Mouse (Mus musculus) hindbrain, embryonic 10.5 days (tissue): ENCODE results near the gene Olfr709-ps1. TPM values are rescaled to one million over a fixed set of nuclear protein-coding genes. Genes with fewer than 3 reads are reported as not detected.
"Not testable (repeated sequence)": the region's sequence is repeated elsewhere in the genome, so short reads cannot be mapped to it uniquely, and the experiment has no call there.

Experiments used
- DNase-seq: peaks from one replicate; pipeline ENCODE4 v3.0.0-alpha.2; 2017; ENCODE audit warnings: low spot score
- H3K27ac ChIP-seq: fragments of 300-500 bp; sonication (generic); 2 replicates; pipeline ENCODE4 v1.5.1; 2016; ENCODE audit warnings: mild to moderate bottlenecking, moderate library complexity
- H3K27me3 ChIP-seq: fragments of 300-500 bp; sonication (generic); 2 replicates; pipeline ENCODE4 v1.6.1; 2016; ENCODE audit warnings: mild to moderate bottlenecking; ENCODE audit not compliant: poor library complexity, insufficient read depth, severe bottlenecking
- H3K36me3 ChIP-seq: fragments of 300-500 bp; sonication (generic); 2 replicates; pipeline ENCODE4 v1.6.1; 2016; ENCODE audit warnings: mild to moderate bottlenecking, moderate library complexity
- H3K4me1 ChIP-seq: fragments of 300-500 bp; sonication (generic); replicated peaks from 2 replicates; pipeline ENCODE4 v1.6.1; 2016; ENCODE audit warnings: mild to moderate bottlenecking
- H3K4me3 ChIP-seq: fragments of 300-500 bp; sonication (generic); 2 replicates; pipeline ENCODE4 v1.5.1; 2016; ENCODE audit warnings: mild to moderate bottlenecking, moderate library complexity
- H3K9me3 ChIP-seq: fragments of 300-500 bp; sonication (generic); 2 replicates; pipeline ENCODE4 v1.6.1; 2016; ENCODE audit warnings: mild to moderate bottlenecking, moderate library complexity
- WGBS: fragments of 180-500 bp; shearing (Covaris S2); methylation state at CpG from one replicate; pipeline ENCODE4 v1.1.7; 2016; 5-methylcytosine and 5-hydroxymethylcytosine counted together
- polyA plus RNA-seq: library from polyadenylated mRNA; unstranded; fragments of >200 nt; fragmentation: Nextera tagmentation; extraction: Ambion mirVana; gene quantifications from 2 replicates; pipeline ENCODE4 v1.2.1, GENCODE M21; 2016

Olfr709-ps1 gene
- not detected in 2 replicates for polyA plus RNA-seq

DNA sequence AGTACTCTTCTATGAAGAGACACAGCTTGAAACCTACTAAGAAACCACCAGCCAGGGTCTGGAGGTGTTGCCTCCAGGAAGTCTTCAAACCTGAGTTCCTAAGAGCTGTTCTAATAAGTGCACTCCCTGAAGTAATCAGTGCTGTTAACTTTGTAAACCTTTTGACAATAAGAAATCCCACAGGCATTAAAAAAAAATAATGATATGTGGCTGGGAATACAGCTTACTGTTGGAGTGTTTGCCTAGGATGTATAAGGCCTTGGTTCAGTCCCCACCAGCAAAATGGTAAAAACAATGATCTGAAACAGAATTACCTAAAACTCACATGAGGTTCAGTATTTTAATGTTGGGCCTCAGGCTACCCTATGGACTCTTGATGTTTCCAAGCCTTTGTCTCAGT, at the start of gene Olfr709-ps1:
Gene Olfr709-ps1, minus strand, starts transcription at position 101 of the 400 bp plus-strand sequence.
- Histone ChIP-seq H3K9me3 (no peaks in the 10 kb centered on the region), H3K4me1 (no peaks in the 10 kb centered on the region), H3K36me3 (no peaks in the 10 kb centered on the region), H3K4me3 (no peak within 1 kb of the TSS), H3K27me3 (no peaks in the 10 kb centered on the region), H3K27ac (no peak within 1 kb of the TSS)
- no peak for DNase-seq

DNA sequence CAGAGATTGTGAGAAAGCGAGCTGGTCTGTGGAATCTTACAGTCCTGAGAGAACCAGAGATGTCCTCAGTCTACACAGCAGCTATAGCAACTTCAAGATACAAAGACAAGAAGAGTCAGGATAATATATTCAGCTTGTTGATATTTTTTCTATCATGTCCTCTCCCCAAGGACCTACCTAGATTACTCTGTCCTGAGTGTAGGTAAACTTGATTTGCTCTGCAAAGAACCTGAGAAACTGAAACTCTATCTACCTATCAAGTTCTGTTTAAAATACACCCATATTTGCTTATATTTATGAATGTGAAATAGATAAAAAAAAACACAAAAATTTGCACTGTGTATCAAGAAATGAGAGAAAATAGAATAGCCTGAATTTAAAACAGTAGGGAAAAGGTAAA, 43.3 kb upstream of the Olfr709-ps1 start, which contains the start of gene Olfr711:
Gene Olfr711, minus strand, starts transcription at position 101 of the 400 bp plus-strand sequence.
- H3K27ac ChIP-seq = no peak within 1 kb of the TSS
- 76% methylated on average over 1 of the region's 1 CpGs for WGBS
- no peak for DNase-seq

DNA sequence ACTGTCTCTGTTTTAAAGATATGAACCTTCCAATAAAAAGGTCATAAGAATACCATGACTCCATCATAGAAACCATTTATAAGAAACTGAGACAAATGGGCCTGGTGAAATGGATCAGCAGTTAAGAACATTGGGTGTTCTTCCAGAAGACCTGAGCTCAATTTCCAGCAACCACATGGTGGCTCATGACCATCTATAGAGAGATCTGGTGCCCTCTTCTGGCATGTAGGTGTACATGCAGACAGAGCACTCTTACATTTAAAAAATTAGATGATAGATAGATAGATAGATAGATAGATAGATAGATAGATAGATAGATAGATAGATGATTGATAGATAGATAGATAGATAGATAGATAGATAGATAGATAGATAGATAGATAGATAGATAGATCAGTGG, 35.5 kb upstream of the Olfr709-ps1 start:
- not testable (repeated sequence) for H3K4me1 ChIP-seq, H3K27me3 ChIP-seq, H3K4me3 ChIP-seq, DNase-seq, H3K27ac ChIP-seq, H3K9me3 ChIP-seq, H3K36me3 ChIP-seq

More for the DNA sequence above, 43.3 kb upstream of the Olfr709-ps1 start, which contains the start of gene Olfr711:
- H3K4me3 ChIP-seq = no peak within 1 kb of the TSS
- H3K4me1 ChIP-seq = no peaks in the 10 kb centered on the region
- H3K9me3 ChIP-seq = no peaks in the 10 kb centered on the region
- H3K36me3 ChIP-seq = no peaks in the 10 kb centered on the region
- H3K27me3 ChIP-seq = no peaks in the 10 kb centered on the region

DNA sequence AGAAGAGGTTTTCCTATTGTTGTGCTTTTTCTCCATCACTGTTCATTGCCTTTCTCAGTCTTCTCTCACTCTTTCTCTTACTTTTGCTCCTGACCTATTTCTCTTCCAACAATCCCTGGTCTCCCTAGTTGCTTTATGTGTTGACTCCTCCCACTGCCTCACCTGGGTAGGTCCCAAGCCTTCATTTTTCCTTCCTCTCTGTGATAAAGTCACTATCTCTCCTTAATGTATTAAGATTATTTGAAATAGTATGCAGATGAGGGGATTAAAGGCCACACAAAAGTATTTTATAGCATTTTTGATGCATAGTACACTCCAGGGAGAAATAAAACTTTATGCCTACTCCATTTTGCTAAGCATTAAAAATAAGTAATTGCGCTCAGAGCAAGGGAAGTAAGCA, 31.8 kb upstream of the Olfr709-ps1 start, which contains the start of gene Olfr6:
Gene Olfr6, minus strand, starts transcription at position 101 of the 400 bp plus-strand sequence.
- H3K9me3 ChIP-seq = no peaks in the 10 kb centered on the region
- H3K27me3 ChIP-seq = no peaks in the 10 kb centered on the region
- no peaks in the 10 kb centered on the region for H3K36me3 ChIP-seq
- no peak within 1 kb of the TSS for H3K27ac ChIP-seq
- 90% methylated on average over 1 of the region's 1 CpGs for WGBS
- no peak for DNase-seq
- H3K4me1 ChIP-seq = no peaks in the 10 kb centered on the region
- no peak within 1 kb of the TSS for H3K4me3 ChIP-seq

DNA sequence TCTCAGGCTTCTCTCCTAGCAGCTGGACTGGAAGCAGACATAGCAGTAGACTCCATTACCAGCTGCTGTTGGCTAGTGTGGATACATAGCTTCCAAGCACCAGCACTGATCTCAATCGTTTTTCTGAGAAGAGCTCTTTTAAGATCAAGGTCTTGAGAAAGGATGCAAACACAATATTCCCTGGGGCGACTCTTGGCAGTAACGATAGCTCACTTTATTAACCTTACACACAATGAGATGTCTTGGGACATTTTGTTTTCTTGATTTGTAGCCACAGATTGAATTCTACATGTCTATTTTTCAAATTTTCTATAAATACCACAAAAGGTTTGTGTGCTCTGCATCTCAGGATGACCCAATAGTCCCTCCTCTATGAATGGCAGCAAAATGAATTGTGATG, 16.2 kb upstream of the Olfr709-ps1 start, which contains the start of gene Olfr710:
Gene Olfr710, minus strand, starts transcription at position 101 of the 400 bp plus-strand sequence.
- H3K27me3 ChIP-seq = no peaks in the 10 kb centered on the region
- no peaks in the 10 kb centered on the region for H3K4me1 ChIP-seq
- DNase-seq = no peak
- H3K36me3 ChIP-seq = no peaks in the 10 kb centered on the region
- H3K27ac ChIP-seq = no peak within 1 kb of the TSS
- WGBS = 84% methylated on average over 3 of the region's 3 CpGs
- H3K9me3 ChIP-seq = no peaks in the 10 kb centered on the region
- H3K4me3 ChIP-seq = no peak within 1 kb of the TSS

DNA sequence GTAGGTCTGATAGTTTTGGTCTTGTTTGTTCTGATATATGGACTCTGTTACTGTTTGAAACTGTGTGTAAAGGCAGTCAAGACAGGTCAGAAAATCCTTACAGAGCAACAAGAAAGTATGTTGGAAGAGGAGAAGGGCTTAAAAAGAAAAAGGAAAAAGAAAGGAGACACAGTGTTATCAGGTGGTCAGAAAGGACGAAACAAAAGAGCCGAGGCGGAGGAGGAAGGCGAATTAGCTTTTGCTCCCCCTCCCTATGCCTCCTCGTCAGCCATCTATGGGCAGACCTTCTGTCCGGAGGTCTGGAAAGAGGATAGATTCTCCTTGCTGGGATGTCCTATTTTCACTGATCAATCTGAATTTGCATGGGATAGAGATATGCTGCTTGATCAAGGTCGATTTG, 11.1 kb downstream of the Olfr709-ps1 start:
- not testable (repeated sequence) for H3K27me3 ChIP-seq, DNase-seq, H3K4me1 ChIP-seq, H3K36me3 ChIP-seq, H3K27ac ChIP-seq, H3K9me3 ChIP-seq, H3K4me3 ChIP-seq
- WGBS = 91% methylated on average over 7 of the region's 7 CpGs

DNA sequence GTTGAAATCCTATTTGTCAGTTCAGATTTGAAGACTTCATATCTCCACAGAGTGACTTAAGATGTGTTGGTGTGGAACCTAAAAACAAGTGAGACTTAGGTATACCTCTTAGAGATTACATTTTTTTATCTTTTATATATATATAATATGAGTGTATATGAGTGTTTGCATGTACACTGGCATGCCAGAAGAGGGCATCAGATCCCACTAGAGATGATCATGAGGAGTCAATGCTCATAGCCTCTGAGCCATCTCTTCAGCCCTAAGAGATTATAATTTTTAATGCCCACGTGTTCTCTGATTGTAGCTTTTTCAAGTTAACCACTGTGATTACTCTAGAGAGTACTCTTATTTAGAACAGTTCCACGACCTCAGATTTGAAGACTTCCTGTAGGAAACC, 24.3 kb downstream of the Olfr709-ps1 start, which contains the start of gene Olfr1532-ps1:
Gene Olfr1532-ps1, plus strand, starts transcription at position 326 of the 400 bp plus-strand sequence.
- no peaks in the 10 kb centered on the region for H3K9me3 ChIP-seq
- H3K4me3 ChIP-seq = no peak within 1 kb of the TSS
- no peaks in the 10 kb centered on the region for H3K27me3 ChIP-seq
- no peak within 1 kb of the TSS for H3K27ac ChIP-seq
- no peaks in the 10 kb centered on the region for H3K4me1 ChIP-seq
- 80% methylated on average over 2 of the region's 2 CpGs for WGBS
- no peaks in the 10 kb centered on the region for H3K36me3 ChIP-seq
- DNase-seq = no peak

DNA sequence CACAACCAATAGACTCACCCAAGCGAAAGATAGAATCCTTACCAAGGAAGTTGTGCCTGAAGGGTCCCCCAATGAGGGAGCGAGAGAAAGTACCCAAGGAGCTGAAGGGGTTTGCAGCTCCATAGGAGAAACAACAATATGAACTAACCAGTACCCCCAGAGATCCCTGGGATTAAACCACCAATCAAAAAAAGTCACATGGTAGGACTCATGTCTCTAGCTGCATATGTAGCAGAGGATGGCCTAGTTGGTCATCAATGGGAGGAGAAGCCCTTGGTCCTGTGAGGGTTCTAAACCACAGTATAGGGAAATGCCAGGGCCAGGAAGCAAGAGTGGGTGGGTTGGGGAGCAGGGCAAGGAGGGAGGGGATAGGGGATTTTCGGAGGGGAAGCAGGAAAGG, 30.9 kb downstream of the Olfr709-ps1 start, which contains the start of gene Olfr707:
Gene Olfr707, minus strand, starts transcription at position 101 of the 400 bp plus-strand sequence.
- H3K4me1 ChIP-seq, H3K27me3 ChIP-seq, DNase-seq, H3K9me3 ChIP-seq, H3K4me3 ChIP-seq, H3K36me3 ChIP-seq, H3K27ac ChIP-seq: not testable (repeated sequence)
- 88% methylated on average over 3 of the region's 3 CpGs for WGBS

DNA sequence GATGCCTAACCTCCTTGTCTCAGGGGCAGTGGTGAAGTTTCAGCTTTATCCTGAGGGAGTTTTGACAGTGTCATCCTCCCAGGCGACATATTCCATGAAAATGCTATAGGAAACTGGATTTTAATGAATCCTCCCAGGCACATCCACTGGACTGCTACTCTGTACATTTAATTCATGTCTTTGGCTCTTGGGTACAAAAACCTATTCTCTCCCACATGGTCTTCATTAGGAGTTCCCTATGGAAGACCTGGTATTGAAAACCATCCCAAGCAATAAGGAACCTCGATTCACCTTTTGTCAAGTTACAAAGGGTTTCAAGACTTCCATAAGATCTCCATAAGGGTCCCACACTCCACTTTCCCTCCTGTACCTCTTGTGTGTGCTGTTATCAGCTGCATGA, 44.0 kb downstream of the Olfr709-ps1 start, which contains the start of gene Olfr706:
Gene Olfr706, minus strand, starts transcription at position 101 of the 400 bp plus-strand sequence.
- no peaks in the 10 kb centered on the region for H3K9me3 ChIP-seq
- no peaks in the 10 kb centered on the region for H3K4me1 ChIP-seq
- WGBS = 85% methylated on average over 2 of the region's 2 CpGs
- no peaks in the 10 kb centered on the region for H3K27me3 ChIP-seq
- no peak within 1 kb of the TSS for H3K27ac ChIP-seq
- no peaks in the 10 kb centered on the region for H3K36me3 ChIP-seq
- H3K4me3 ChIP-seq = no peak within 1 kb of the TSS
- no peak for DNase-seq

DNA sequence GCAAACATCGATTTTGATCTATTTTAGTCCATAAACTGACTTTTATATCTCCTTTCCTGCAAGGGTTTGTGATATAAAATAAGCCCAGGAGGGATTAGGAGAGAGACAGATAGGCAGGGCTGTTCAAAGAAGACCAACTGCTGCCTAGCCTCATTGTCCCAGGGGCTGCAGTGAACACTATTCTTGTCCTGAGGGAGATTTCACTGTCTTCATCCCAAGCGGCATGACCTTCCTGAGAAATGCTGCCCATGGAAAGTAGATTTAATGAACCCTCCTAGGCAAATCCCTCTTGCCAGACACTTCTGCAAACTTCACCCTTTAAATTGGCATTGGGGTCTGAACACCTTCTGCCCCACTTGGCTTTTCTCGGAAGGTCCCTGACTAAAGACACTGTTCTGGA, 55.2 kb downstream of the Olfr709-ps1 start, which contains the start of gene Olfr705:
Gene Olfr705, minus strand, starts transcription at position 101 of the 400 bp plus-strand sequence.
- no peak for DNase-seq
- no peaks in the 10 kb centered on the region for H3K4me1 ChIP-seq
- no peaks in the 10 kb centered on the region for H3K27me3 ChIP-seq
- no peak within 1 kb of the TSS for H3K27ac ChIP-seq
- no peak within 1 kb of the TSS for H3K4me3 ChIP-seq
- H3K9me3 ChIP-seq = no peaks in the 10 kb centered on the region
- WGBS = 86% methylated on average over 3 of the region's 3 CpGs
- H3K36me3 ChIP-seq = no peaks in the 10 kb centered on the region

Other genes with a start within 250 kb of the Olfr709-ps1 start
- gene Olfr694, start 240.4 kb downstream of the Olfr709-ps1 start, polyA plus RNA-seq = not detected in 2 replicates
- gene Olfr695, start 215.8 kb downstream of the Olfr709-ps1 start, polyA plus RNA-seq = not detected in 2 replicates
- not detected in 2 replicates for gene Olfr697, start 189.8 kb downstream of the Olfr709-ps1 start, polyA plus RNA-seq
- not detected in 2 replicates for gene Olfr698, start 176.8 kb downstream of the Olfr709-ps1 start, polyA plus RNA-seq
- gene Olfr699, start 139.0 kb downstream of the Olfr709-ps1 start, polyA plus RNA-seq = not detected in 2 replicates
- not detected in 2 replicates for gene Olfr700, start 123.4 kb downstream of the Olfr709-ps1 start, polyA plus RNA-seq
- not detected in 2 replicates for gene Olfr701, start 118.1 kb downstream of the Olfr709-ps1 start, polyA plus RNA-seq
- not detected in 2 replicates for gene Olfr702, start 98.3 kb downstream of the Olfr709-ps1 start, polyA plus RNA-seq
- gene Olfr703, start 88.9 kb downstream of the Olfr709-ps1 start, polyA plus RNA-seq = not detected in 2 replicates
- not detected in 2 replicates for gene Olfr704, start 69.0 kb downstream of the Olfr709-ps1 start, polyA plus RNA-seq
- gene Olfr705, start 55.3 kb downstream of the Olfr709-ps1 start, polyA plus RNA-seq = not detected in 2 replicates
- not detected in 2 replicates for gene Olfr706, start 44.1 kb downstream of the Olfr709-ps1 start, polyA plus RNA-seq
- not detected in 2 replicates for gene Olfr707, start 31.0 kb downstream of the Olfr709-ps1 start, polyA plus RNA-seq
- not detected in 2 replicates for gene Olfr1532-ps1, start 24.2 kb downstream of the Olfr709-ps1 start, polyA plus RNA-seq
- not detected in 2 replicates for gene Olfr710, start 16.1 kb upstream of the Olfr709-ps1 start, polyA plus RNA-seq
- gene Olfr6, start 31.7 kb upstream of the Olfr709-ps1 start, polyA plus RNA-seq = not detected in 2 replicates
- gene Olfr711, start 43.2 kb upstream of the Olfr709-ps1 start, polyA plus RNA-seq = not detected in 2 replicates
- not detected in 2 replicates for gene Olfr2, start 73.9 kb upstream of the Olfr709-ps1 start, polyA plus RNA-seq
- not detected in 2 replicates for gene Olfr713, start 99.0 kb upstream of the Olfr709-ps1 start, polyA plus RNA-seq
- gene Olfr714, start 138.8 kb upstream of the Olfr709-ps1 start, polyA plus RNA-seq = not detected in 2 replicates
- gene Olfr17, start 161.0 kb upstream of the Olfr709-ps1 start, polyA plus RNA-seq = not detected in 2 replicates
- not detected in 2 replicates for gene Olfr715b, start 178.2 kb upstream of the Olfr709-ps1 start, polyA plus RNA-seq
- not detected in 2 replicates for gene Olfr715, start 198.9 kb upstream of the Olfr709-ps1 start, polyA plus RNA-seq
- gene Olfr716, start 206.1 kb upstream of the Olfr709-ps1 start, polyA plus RNA-seq = not detected in 2 replicates
- not detected in 2 replicates for gene Nlrp14, start 234.8 kb upstream of the Olfr709-ps1 start, polyA plus RNA-seq